Mouse (Mus musculus): ENCODE measurements around the gene Fam163a.

GRCm38 (mm10) chr1:156084603-156085002 is 120.2 kb downstream of the Fam163a start:
- TF ChIP-seq CTCF (IDR thresholded peaks at IDR 0.05) (no peak), EP300 (IDR thresholded peaks at IDR 0.05) (no peak)
